Mouse (Mus musculus): ENCODE measurements at regions not wholly inside any gene's neighbourhood (a gene's known extent, or its start where the extent isn't known, plus 50 kb on each side); places are given as distances from the start of the nearest gene placed in this dataset.

- DNase-seq (ENCODE audit: low read depth, low spot score) = no peak
Measured at GRCm38 (mm10) chr13:48717036-48717435, 54.2 kb downstream of the Barx1 start.

GRCm38 (mm10) chr13:48717451-48717850, 54.7 kb downstream of the Barx1 start:
- no peak for DNase-seq (ENCODE audit: low read depth, low spot score)

GRCm38 (mm10) chr13:48723676-48724075, 60.9 kb downstream of the Barx1 start:
- no peak for DNase-seq (ENCODE audit: low read depth, low spot score)

- peak; percentile 35 for DNase-seq (ENCODE audit: low read depth, low spot score)
Measured at GRCm38 (mm10) chr13:48726430-48726829, 63.6 kb downstream of the Barx1 start.

GRCm38 (mm10) chr13:48731046-48731996, 68.5 kb downstream of the Barx1 start:
- DNase-seq (ENCODE audit: low read depth, low spot score) = no peak

GRCm38 (mm10) chr13:48732168-48732841, 69.5 kb downstream of the Barx1 start:
- no peak for DNase-seq (ENCODE audit: low read depth, low spot score)

- DNase-seq (ENCODE audit: low read depth, low spot score) = no peak
Measured at GRCm38 (mm10) chr13:48734985-48735384, 72.2 kb downstream of the Barx1 start.

- DNase-seq (ENCODE audit: low read depth, low spot score) = no peak
Measured at GRCm38 (mm10) chr13:48745566-48745965, 82.8 kb downstream of the Barx1 start.

GRCm38 (mm10) chr13:48746301-48746700, 83.5 kb downstream of the Barx1 start:
- DNase-seq (ENCODE audit: low read depth, low spot score) = no peak
